Mouse (Mus musculus): Measurements from ENCODE around the gene Pole.
A peak's percentile ranks its signal among the peaks of the same experiment; 100 is the strongest.

Gene Pole

GRCm38 (mm10) chr5:110345553-110345952 is 59.4 kb downstream of the Pole start:
- DNase-seq, result no peak

DNA sequence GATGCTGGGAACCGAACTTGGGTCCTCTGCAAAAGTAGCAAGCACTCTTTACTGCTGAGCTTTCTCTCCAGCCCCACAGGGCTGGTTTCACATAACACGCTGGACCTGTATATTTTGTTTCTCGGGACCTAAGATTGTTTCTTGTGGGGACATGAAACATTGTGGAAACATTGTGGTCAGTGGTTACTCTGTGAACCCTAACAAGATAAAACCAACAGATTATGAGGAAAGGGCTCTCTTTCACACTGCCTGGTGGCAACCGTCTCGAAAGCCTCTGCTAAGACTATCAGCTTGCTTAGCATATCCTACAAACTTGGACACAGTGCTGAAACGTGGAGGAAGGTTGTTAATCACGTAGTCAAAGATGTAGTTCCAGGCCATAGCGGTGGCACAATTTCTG is 60.9 kb downstream of the Pole start:
- no peak for DNase-seq

- peak; percentile 43 to 50 for DNase-seq
Measured at GRCm38 (mm10) chr5:110354716-110355115, 68.6 kb downstream of the Pole start.

DNA sequence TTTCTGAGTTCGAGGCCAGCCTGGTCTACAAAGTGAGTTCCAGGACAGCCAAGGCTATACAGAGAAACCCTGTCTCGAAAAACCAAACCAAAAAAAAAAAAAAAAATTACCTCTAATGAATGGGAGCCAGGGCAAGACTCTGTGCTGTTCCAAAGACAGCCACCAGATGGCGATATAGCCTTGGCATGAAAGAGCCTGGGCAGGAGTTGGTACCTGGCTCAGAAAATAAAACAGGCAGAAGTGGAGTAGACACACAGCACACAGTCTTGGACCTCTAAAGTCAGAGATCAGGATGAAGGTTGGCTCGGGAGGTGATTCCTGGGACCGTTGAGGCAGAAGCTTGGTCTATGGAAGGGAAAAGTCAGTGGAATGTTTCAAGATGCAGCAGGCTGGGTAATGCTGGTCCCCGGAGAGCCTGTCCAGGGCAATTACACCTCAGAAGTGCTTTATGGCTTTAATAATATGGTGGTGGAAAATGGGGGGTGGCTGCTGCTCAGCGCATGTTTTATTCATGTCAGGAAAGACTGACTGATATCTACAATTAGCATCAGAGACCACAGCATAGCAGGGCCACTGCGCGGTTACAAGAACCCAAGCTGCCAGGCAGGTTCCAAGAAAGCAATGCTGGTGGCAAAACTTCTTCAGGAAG is 71.5 kb downstream of the Pole start:
- peak; percentile 85 to 90 for DNase-seq

DNA sequence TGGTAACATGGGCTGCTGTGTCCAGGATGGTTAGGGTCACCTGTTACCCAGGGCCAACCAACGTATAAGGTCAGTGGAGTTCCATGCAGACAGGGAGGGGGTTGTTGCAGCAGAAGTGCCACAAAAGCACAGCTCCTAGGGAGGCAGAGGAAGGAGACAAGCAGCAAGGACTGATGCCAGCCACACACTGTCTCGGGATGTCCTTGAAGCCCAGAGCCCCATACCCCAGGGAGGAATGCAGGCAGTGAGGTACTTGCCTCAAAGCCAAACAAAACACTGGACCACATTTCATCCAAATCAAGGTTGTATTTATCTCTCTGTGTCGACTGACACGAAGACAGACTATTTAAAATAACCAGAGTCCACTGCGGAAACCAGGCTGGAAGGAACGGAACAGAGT is 75.4 kb downstream of the Pole start:
- DNase-seq, result no peak

- DNase-seq, result no peak
Measured at GRCm38 (mm10) chr5:110362813-110363178, 76.7 kb downstream of the Pole start.

GRCm38 (mm10) chr5:110363179-110363821 is 77.2 kb downstream of the Pole start:
- peak; percentile 54 to 70 for DNase-seq

GRCm38 (mm10) chr5:110363822-110364545 is 77.9 kb downstream of the Pole start:
- DNase-seq, result no peak

DNA sequence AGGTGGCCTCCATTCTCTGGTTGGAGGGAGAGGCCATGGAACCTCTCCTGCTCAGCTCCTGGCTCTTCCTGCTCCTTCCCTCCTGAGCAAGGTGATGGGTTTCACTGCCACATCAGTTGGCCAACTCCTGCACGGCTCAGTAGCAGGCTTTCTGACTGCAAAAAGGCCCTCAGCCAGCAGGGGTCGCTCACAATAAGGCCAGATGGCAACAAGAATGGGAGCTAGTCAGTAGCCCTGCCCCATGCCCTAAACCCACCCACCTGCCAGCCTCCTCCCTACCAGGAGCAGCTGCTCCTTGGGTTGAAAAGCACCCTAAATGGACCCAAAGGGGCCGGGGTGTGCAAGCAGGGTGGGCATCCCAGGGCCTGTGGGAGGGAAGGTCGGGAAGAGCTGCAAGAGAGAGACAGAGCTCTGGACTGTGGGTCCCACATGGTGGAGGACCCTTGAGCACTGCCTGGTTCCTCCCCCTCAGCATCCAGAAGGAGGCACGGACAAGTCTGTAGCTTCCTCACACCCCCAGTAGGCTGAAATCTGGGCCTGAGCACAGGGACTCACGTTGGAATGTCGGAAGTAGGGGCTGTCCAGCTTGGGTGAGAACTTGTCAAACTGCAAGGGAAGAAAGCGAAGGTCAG is 90.8 kb downstream of the Pole start:
- DNase-seq, result peak; percentile 91 to 92

- DNase-seq, result peak; percentile 34
Measured at GRCm38 (mm10) chr5:110378181-110378583, 92.1 kb downstream of the Pole start.

DNA sequence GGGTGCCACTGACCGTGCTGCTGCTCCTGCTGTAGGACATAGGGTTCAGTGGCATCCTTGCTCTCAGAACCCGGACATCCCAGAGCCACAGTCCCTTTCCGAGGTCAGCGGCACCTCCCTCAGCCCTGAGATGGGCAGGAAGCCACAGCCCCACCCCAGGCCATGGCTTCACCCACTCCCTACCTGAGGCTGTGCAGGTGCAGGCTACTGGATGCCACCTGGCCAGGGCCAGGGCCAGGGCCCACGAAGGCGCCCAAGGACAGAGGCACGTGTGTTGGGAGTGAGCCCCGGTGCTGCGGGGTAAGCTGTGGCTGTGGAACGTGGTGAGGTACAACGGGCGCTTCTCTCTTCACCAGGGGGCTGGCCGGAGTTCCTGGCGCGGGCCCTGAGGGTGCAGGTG is 93.0 kb downstream of the Pole start:
- peak in 1 of 2 experiments; percentile 46 for DNase-seq

- peak in 1 of 2 experiments; percentile 22 for DNase-seq
Measured at GRCm38 (mm10) chr5:110379823-110380222, 93.7 kb downstream of the Pole start.

GRCm38 (mm10) chr5:110384491-110384890 is 98.4 kb downstream of the Pole start:
- DNase-seq, result no peak

DNA sequence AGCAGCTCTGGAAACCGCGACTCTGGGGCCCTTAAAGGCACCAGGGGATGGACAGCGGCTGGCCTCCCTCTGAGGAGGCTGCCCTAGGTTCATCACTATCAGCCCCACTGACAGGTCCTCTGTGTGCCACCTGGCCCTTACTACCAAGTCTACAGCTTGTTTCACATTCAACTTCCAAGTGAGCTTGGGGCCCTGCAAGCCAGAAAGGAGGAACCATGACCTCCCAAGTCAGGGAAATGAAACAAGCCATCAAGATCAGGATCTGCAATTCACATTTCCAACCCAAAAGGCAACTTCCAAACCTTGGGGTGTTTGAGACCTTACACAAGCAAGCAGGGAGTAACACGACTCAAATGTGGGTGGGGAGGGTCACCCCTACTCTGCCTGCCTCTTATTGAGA is 99.2 kb downstream of the Pole start:
- no peak for DNase-seq

DNA sequence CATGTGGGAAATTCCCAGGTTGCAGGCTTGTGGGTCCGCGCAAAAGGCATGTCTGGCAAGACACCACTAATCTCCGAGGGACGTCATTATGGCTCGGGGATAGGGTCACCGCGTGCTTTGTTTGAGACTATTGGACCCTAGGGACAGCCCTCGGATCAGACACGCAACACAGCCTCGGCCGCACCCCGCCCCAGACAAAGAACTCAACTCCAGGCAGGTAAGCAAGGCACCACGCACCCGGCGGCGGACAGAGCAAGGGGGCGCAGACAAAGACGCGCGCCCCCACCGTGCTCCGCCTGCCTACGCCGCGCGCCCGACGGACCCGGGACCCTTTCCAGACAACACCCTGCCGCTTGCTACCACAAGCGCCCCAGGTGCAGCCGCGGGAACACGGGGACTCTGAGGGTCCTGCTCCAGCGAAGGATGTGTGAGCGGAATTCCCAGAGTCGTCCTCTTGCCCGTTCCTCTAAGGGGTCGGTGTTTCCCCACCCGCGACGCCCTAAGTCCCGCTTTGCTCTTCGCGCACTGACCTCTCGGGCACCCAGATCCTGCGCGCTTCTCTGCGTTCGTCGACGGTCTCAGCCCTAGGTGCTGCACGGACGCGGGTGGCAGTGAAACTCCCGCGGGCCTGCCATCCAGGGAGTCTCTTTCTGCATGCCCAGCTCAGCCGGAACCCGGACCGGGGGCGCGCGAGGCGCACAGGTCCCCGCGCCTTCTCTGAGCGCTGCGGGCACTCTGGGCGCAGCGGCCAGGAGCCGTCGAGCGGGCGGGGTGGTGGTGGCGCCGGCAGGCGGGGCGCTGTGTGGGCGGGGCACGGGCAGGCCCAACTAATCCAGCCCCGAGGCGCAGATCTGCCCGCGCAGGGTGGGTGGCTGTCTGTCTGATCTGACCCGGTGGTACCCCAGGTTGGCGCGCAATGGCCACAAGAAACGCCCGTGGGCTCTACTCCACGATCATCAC is 100.5 kb downstream of the Pole start:
- DNase-seq, result peak; percentile 75 to 81

Measured in cerebellum, adult 18-20 months (tissue).